Mouse (Mus musculus) cerebellum, postnatal 14 days (tissue): ENCODE results near the gene Pik3r2.
A peak's percentile ranks its signal among the peaks of the same experiment; 100 is the strongest.

Experiments
- DNase-seq, 2 experiments: peaks; one replicate each; pipeline ENCODE4 v3.0.0; 2021; ENCODE audit warnings: mixed read lengths in 2 of 2

The Pik3r2 gene

DNA sequence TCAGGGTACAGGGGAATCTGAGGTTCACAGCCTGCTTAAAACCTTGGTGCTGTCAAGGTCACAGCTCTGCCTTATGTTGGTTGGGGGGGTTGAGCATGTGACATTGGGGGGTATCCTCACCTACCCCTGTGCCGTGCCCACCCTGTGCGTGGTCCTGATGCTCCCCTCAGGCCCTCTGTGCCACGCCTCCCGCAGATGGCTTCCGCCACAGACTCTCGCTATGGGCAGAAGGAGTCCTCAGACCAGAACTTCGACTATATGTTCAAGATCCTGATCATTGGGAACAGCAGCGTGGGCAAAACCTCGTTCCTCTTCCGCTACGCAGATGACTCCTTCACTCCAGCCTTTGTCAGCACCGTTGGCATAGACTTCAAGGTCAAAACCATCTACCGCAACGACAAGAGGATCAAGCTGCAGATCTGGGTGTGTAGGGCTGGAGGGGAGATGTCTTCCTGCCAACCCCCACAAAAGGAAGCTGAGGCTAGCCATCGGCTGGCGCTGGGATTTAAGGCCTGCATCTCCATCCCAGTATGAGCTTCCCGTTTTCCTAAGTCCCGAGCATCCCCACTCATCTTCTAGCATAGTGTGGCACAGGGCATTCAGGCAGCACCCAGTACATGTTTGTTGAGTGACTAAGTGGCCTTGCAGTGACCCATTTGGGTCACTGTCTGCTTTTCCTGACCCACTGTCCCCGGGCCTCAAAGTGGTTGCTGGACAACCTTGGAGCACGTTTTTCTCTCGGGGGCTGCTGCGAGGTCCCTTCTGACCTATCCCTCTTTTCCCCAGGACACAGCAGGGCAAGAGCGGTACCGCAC, 20.6 kb downstream of the Pik3r2 start:
- peak; percentile 28 to 31 for DNase-seq

DNA sequence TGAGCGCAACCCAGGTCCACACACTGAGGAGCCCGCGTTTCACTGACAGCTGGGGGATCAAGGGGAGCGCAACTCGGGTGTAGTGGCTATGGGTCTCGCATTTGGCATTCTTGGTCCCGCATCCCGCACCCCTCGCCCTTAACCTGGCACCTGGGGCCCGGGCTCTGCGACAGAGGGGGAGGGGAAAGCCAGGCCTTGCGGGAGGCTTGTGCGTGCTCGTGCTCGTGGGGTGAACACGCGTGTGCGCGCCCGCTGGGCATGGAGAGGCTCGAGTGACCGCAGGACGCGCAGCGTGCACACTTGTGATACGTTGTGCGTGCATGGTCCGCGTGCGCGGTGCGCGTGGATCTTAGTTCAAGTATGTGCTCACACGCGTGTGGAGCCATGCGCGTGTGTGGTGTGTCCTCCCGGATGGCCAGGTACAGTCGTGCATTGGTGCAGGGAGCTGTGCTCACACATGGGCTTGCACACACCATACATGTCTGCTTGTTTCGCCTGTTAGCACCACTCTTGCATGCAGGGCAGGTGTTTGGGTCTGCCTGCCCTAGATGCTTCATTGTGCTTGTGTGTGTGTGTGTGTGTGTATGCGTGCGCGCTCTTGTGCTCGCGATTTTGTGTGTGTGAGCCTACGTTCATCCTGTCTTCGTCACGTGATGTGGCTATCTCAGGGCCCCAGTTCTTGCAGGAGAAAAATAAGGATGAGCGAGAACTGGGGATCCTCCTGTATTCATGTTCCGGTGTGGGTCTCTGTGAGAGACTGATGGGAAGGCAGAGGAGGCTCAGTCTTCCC, 21.4 kb downstream of the Pik3r2 start:
- peak; percentile 89 to 92 for DNase-seq

GRCm38 (mm10) chr8:70754043-70754870, 22.3 kb downstream of the Pik3r2 start, which contains the start of gene Rab3a:
TSS of gene Rab3a (plus strand) at chr8:70754679.
- DNase-seq, result peak; percentile 96 to 97

DNA sequence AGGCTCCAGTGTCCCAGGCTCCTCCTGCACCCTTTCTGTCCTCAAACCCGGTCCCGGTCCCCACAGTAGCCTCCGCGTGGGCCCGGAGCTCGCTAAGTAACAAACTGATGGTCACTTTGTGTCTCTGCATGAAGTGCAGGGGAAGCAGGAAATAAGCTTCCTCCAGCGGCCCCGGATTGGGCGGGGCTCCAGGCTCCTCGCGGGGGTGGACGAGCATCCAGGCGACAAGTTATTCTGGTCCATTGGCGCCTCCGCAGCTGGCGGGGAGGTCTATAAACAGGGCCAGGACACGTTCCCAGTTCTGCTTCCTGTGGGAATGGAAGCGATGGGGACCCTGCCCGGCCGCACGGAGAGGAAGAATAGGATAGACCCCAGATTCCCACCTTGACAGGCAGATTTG, 23.4 kb downstream of the Pik3r2 start:
- peak; percentile 62 to 71 for DNase-seq

DNA sequence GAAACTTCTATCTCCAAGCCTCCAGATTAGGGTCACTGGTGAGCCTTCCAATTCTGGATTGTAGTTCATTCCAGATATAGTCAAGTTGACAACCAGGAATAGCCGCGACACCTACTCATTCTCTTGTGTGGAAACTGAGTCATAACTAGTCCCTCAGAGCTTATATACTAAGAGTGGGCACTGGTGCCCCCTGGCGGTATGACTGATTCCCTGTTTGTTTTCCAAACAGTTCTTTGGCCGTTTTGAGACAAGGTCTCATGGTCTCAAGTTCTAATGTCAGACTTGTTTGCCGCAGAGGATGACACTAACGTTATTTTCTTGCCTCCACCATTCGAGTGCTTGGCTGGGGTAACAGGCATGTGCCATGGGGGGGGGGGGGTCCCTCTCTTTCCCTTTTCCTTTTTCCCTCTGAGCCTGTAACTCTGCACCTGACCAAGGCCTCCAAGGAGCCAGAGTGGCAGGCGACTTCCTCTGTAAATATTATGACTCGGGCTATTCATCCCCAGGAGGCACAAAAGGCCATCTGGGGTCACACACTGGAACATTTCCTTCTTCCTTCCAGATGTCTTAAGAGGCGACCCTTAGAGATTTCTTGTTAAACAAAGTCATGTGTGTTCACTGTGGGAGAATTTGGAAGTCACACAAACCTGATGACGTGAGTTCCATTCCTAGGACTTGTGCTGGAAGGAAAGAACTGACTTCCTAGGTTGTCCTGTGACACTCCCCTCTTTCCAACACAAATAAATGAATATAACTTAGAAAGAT, 24.3 kb downstream of the Pik3r2 start:
- DNase-seq, result peak; percentile 86 to 92

DNA sequence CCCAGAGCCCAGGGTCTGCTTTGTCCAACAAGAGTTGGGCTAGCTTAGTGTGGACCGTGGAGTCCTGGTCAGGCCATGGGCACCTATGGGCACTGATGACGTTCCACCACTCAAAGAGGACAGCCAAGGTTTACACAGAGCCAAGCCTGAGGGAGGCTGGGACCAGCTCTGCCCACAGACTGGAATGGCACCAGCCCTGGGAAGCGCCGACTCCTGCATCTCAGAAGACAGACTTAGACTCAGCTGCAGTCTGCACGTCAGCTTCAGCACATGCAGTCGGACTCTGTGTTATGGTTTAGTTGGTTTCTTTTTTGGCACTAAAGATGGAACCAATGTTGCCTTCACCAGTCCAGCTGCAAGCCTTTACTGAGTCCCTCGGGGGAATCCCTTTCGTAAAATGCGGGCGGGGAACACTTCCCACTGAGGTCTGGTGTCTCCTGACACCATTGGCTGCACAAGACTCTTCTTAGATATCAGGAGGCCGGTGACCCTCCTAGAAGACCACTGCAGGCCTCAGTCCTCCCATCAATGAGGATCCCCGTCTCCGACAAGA, 26.3 kb downstream of the Pik3r2 start:
- DNase-seq, result peak in 1 of 2 experiments; percentile 2

DNA sequence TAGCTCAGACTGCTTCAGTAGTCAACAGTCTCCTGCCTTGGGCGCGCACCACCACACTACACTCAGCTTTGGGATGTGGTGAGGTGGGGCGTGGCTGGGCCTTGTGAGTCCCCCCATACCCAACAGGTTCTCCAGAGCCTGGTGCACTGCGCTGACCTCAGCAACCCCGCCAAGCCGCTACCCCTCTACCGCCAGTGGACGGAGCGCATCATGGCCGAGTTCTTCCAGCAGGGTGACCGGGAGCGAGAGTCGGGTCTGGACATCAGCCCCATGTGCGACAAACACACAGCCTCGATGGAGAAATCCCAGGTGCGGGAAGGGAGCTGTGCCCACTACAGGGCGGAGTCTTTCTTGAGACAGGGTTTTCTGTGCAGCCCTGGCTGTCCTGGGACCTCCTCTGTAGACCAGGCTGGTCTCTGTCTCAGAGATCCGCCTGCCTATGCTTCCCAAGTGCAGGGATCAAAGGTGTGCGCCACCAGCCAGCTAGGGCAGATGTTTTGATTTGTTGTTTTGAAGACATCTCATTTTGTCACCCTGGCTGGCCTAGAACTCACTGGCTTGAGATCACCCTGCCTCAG, 27.3 kb downstream of the Pik3r2 start:
- DNase-seq, result peak in 1 of 2 experiments; percentile 2

DNA sequence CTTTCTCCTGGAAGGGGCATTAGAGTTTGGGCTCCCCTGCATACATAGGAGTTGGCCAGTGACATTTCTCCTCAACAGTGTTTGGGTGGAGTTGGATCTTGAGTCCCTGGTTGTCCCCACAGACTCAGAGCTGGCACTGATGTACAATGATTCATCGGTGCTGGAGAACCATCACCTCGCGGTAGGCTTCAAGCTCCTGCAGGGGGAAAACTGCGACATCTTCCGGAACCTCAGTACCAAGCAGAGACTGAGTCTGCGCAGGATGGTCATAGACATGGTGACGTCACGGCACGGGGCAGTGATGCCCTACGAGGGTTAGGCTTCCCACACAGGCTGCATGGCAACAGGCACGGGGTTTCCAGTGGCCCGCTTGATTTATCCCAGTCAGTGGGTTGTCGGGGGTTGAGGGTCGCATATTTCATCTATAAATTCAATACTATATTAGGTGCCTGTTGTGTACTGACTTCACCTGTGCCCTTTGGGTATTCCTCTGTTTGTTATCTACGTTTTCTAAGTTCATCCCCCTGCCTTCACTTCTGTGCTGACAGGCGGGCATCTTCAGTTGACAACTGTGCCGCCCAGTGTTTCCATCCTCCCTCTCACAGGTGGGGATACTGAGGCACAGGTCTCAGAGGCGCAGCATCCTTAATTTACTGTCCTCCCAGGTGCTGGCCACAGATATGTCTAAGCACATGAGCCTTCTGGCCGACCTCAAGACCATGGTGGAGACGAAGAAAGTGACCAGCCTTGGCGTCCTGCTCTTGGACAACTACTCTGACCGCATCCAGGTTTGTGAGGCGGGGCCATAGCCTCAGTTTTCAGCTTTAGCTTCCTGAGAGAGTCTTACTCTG, 28.0 kb downstream of the Pik3r2 start:
- no peak for DNase-seq

GRCm38 (mm10) chr8:70747211-70747890, 29.2 kb downstream of the Pik3r2 start:
- no peak for DNase-seq

GRCm38 (mm10) chr8:70746676-70747075, 29.8 kb downstream of the Pik3r2 start:
- DNase-seq, result no peak

GRCm38 (mm10) chr8:70745691-70746220, 30.8 kb downstream of the Pik3r2 start:
- no peak for DNase-seq

DNA sequence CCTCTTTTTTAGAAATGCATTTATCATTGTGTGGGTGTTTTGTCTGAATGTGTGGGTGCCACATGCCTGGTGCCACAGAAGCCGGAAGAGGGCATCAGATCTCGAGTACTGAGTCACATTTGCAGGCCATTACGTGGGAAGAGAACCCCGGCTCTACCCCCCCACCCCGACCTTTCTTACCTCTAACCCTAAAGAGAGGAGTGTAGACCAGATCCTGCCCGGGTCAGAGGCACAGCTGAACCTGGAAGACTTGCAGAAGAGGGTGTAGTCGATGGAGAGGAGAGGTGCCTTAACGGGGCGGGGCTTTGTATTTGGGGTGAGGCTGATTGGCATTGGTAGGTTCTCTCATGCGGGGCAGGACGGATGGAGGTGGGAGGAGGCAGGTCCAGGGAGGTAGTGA, 31.7 kb downstream of the Pik3r2 start:
- DNase-seq, result no peak

DNA sequence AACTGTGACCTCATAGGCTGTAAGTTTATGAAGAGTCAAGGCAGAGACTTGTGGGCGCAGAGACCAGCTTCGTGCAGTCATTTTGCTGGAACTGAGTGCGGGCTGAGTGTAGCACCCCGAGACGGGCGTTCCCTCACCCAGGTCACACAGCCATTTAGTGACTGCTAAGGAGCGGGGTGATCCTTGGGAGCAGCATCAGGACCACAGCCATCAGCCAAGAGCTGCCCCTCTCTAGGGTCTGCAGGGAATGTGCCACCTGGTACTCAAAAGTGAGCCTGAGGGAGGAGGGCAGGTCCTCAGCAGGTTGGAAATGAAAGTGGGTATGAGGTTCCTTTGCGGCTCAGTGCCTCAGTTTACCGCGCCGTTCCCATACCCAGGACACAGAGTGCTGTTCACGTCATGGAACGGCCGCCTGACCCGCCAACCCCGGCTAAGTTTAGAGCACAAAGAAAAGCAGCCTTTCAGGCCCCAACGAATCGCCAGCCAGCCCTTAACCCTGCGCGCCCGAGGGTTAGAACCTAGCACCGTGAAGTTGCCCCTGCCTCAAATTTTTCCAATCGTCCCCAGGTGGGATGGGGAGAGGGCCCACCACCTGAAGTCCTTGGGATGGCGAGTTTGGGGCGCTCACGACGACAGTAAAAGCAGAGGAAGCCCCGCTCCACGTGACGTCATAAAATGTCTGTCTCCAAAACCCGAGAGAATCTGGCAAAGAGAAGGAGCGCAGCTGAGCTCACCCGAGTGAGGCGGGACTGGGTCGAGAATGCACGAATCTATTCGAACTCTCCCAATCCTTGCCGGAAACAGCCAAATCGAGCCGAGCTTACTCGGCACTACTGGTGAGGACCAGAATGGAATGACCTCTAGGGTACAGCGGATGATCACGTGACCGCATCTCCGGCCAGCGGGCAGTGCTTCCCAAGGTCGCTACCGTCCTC, 32.6 kb downstream of the Pik3r2 start:
- peak; percentile 51 to 64 for DNase-seq

DNA sequence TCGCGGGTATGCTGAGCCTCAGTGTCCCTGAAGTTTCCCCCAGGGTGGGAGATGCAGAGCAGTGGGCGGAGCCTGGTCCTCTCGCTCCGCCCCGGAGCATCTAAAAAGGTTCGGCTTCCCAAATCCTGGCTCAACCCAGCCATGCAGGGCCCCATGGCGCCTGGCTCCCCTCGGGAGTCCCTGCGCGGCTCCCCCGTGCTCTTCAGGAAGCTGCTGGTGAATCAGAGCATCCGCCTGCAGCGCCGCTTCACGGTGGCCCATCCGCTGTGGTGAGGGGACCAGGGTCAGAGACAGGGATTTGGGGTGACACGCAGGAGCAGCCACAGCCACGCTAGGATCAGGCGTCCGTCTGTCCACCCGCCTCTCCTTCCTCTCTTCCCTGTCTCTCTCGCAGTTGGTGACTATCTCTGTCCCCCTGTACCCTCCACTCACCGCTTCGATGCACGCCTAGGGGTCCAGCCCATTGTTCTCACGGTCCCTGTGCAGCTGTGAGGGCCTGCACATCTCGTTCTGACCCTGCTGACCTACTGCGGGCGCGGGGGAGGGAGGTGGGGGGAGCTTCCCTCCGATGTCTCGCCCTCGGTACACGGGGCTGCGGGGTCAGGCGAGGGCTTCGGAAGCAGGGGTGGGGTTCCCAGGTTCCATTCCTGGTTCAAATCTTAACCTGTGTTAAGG, 33.4 kb downstream of the Pik3r2 start:
- no peak for DNase-seq

DNA sequence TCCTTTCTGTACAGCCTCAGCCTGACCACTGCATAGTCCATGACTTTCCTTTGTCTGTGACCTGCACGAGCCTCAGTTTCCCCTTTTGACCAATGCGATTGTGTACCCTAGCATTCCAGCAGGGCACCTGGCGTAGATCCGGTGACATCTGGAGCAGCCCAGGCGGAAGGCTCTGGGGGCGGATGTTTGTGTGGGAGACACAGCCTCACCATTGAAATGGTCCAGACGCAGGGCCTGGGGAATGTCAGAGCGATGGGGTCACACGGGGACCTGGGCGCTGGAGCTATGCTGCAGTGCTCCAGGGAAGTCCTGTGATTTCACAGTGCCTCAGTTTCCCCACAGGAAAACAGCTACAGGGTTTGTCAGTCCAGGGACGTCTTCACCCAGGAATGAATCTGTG, 34.3 kb downstream of the Pik3r2 start:
- no peak for DNase-seq

DNA sequence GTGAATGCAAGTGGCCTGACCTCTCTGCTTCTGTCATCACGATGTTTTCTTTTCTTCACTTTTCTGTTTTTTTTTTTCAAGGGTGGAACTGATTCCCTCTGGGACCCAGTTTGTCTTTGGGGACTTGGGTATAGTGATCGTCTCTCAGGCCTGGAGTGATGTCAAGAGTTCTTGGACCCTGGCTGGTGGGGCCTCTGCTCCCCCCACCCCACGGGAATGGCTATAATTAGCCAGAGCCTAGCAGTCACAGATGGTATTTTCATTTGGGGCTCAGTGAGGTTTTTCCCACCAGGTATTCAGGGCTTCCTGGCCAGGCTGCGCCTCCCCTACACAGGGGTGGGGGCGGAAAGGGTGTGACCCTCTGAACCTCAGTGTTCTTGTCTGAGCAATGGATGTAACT, 34.9 kb downstream of the Pik3r2 start:
- DNase-seq, result no peak

GRCm38 (mm10) chr8:70738211-70738610, 38.3 kb downstream of the Pik3r2 start:
- DNase-seq, result no peak

DNA sequence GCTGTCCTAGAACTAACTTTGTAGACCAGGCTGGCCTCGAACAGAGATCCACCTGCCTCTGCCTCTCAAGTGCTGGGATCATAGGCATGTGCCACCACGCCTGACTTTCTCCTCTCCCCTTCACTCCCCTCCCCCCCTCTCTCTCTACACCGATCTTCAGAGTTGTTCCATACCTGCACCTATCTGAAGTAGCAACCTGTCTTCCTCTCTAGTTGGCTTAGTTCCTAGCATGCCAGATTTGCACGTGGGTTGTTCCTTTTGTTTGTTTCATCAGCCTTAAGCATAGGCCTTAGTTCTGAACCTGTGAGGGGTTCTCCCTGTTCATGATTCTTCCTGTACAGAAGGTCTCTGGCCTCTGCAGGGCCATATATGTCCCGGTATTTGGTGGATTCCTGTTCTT, 38.8 kb downstream of the Pik3r2 start:
- DNase-seq, result no peak
